Mouse (Mus musculus) testis, adult 2 months (tissue): ENCODE results near the gene Sctr.

ENCODE experiments used
- CTCF ChIP-seq: fragments of 200-500 bp; IDR thresholded peaks from 2 replicates; pipeline ENCODE4 v1.5.1; 2012; ENCODE audit warnings: low read depth, mild to moderate bottlenecking, inconsistent platforms, low read length, moderate library complexity; ENCODE audit not compliant: control insufficient read depth, insufficient read depth, insufficient replicate concordance
- POLR2A ChIP-seq: fragments of 200-500 bp; IDR thresholded peaks from 2 replicates; pipeline ENCODE4 v1.6.1; 2012; ENCODE audit warnings: low read depth, mild to moderate bottlenecking, inconsistent platforms, low read length, moderate library complexity; ENCODE audit not compliant: control insufficient read depth

GRCm38 (mm10) chr1:120007851-120008588 is 1.3 kb downstream of the Sctr start:
- TF ChIP-seq CTCF, result no peak
- no peak for TF ChIP-seq POLR2A
